28 mouse cellular contexts compared by ENCODE assay signal in the genomic region with DNA sequence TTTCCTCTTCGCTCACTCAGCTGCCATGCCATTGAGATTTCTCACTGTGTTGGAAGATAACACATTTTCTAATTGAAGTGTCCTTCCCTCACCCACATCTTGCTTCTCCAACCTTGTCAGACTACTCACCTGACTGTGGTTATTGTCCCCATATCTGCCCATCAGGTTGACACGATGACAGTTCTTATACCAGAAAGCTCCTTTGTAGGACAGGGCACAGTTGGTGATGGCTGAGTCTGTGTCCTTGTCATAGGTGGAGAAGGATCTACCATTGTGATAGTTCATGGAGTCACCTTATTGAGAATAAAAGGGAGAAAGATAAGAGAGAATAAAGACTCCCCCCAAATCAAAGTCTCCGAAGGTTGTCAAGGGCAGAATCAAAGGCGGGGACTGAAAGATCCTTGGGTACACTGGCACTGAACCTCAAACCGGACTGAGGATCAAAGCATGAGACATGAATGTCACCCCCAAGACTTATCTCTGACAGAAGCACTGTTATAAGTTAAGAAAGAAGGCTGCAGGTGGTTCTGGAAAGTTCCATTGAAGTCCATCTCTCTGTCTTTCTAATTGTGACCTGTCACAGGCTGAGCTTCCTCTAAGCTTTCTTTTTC.
"Had no signal": no experiment of that assay in that cellular context is flagged by ENCODE, and none has a peak within 500 bp of the region (broad histone marks: within the 10 kb centered on the region; RNA-seq: fewer than 3 reads in every experiment).

No protein-coding gene starts in this region.

- H3K4me1 ChIP-seq: embryonic facial prominence, embryonic 10.5 days; embryonic facial prominence, embryonic 12.5 days; embryonic facial prominence, embryonic 13.5 days; embryonic facial prominence, embryonic 15.5 days; forebrain, embryonic 10.5 days; forebrain, embryonic 12.5 days; forebrain, embryonic 13.5 days; forebrain, embryonic 15.5 days had no signal

- H3K27ac ChIP-seq: embryonic facial prominence, embryonic 10.5 days; embryonic facial prominence, embryonic 12.5 days; embryonic facial prominence, embryonic 13.5 days; embryonic facial prominence, embryonic 15.5 days; forebrain, embryonic 10.5 days; forebrain, embryonic 12.5 days; forebrain, embryonic 13.5 days; forebrain, embryonic 15.5 days; gastrocnemius, adult 2 months had no signal

- DNase-seq: cerebellum, adult 18-20 months; cerebellum, adult 2 months; cerebellum, adult 8-10 months; cerebellum, adult 9-10 months; cerebellum, adult 9-11 months; cerebellum, postnatal 10 days; cerebellum, postnatal 14 days; cerebellum, postnatal 25 days; cerebellum, postnatal 36 days; embryo, embryonic 11 days; forebrain, postnatal 0 days; gastrocnemius, adult 2 months; gastrocnemius, postnatal 10 days; gastrocnemius, postnatal 14 days; gastrocnemius, postnatal 25 days; gastrocnemius, postnatal 36 days; heart, adult 18-20 months had no signal

- ATAC-seq: forebrain, embryonic 13.5 days; forebrain, embryonic 14.5 days; forebrain, embryonic 15.5 days; forebrain, embryonic 16.5 days; forebrain, postnatal 0 days had no signal

- H3K9me3 ChIP-seq: embryonic facial prominence, embryonic 10.5 days; embryonic facial prominence, embryonic 12.5 days; embryonic facial prominence, embryonic 13.5 days; embryonic facial prominence, embryonic 15.5 days; forebrain, embryonic 10.5 days; forebrain, embryonic 12.5 days; forebrain, embryonic 13.5 days; forebrain, embryonic 15.5 days had no signal

- H3K4me2 ChIP-seq: embryonic facial prominence, embryonic 12.5 days; embryonic facial prominence, embryonic 13.5 days; embryonic facial prominence, embryonic 15.5 days; forebrain, embryonic 12.5 days; forebrain, embryonic 13.5 days; forebrain, embryonic 15.5 days had no signal

- H3K27me3 ChIP-seq: embryonic facial prominence, embryonic 12.5 days; embryonic facial prominence, embryonic 13.5 days; embryonic facial prominence, embryonic 15.5 days; forebrain, embryonic 12.5 days; forebrain, embryonic 13.5 days; forebrain, embryonic 15.5 days had no signal

- H3K4me3 ChIP-seq: embryonic facial prominence, embryonic 10.5 days; embryonic facial prominence, embryonic 12.5 days; embryonic facial prominence, embryonic 13.5 days; embryonic facial prominence, embryonic 15.5 days; erythroblast, embryonic 14.5 days; forebrain, embryonic 10.5 days; forebrain, embryonic 12.5 days; forebrain, embryonic 13.5 days; forebrain, embryonic 15.5 days; gastrocnemius, adult 2 months had no signal

- H3K9ac ChIP-seq: embryonic facial prominence, embryonic 12.5 days; embryonic facial prominence, embryonic 13.5 days; embryonic facial prominence, embryonic 15.5 days; forebrain, embryonic 12.5 days; forebrain, embryonic 13.5 days; forebrain, embryonic 15.5 days; forebrain, postnatal 0 days had no signal

- H3K36me3 ChIP-seq: embryonic facial prominence, embryonic 10.5 days; forebrain, embryonic 10.5 days; forebrain, embryonic 12.5 days; forebrain, embryonic 15.5 days had no signal
